Mouse (Mus musculus): ENCODE data around the gene Rac2. TPM values are rescaled to one million over a fixed set of nuclear protein-coding genes. Genes with fewer than 3 reads are reported as not detected.
A peak's percentile ranks its signal among the peaks of the same experiment; 100 is the strongest.

Rac2 gene
- total RNA-seq, 4 experiments from 2014 or later, result 1.1 to 1.3 TPM; not detected in 2

GRCm38 (mm10) chr15:78521892-78522291 is 50.7 kb downstream of the Rac2 start:
- no peak for DNase-seq (ENCODE audit: low spot score in 2 of 2)

- DNase-seq (ENCODE audit: low spot score in 2 of 2), result no peak
These were observed 51.3 kb downstream of the Rac2 start for GRCm38 (mm10) chr15:78521331-78521730.

- peak in 1 of 2 experiments; percentile 53 for DNase-seq (ENCODE audit: low spot score in 2 of 2)
These were observed 52.4 kb downstream of the Rac2 start for GRCm38 (mm10) chr15:78520112-78520715.

- no peak for DNase-seq (ENCODE audit: low spot score in 2 of 2)
These were observed 54.4 kb downstream of the Rac2 start for GRCm38 (mm10) chr15:78518221-78518620.

GRCm38 (mm10) chr15:78515759-78516158 is 56.8 kb downstream of the Rac2 start:
- DNase-seq (ENCODE audit: low spot score in 2 of 2), result no peak

GRCm38 (mm10) chr15:78514393-78515146 is 58.0 kb downstream of the Rac2 start:
- DNase-seq (ENCODE audit: low spot score in 2 of 2), result peak; percentile 60 to 63

GRCm38 (mm10) chr15:78513019-78513418 is 59.6 kb downstream of the Rac2 start:
- DNase-seq (ENCODE audit: low spot score in 2 of 2), result no peak

- DNase-seq (ENCODE audit: low spot score in 2 of 2), result no peak
These were observed 60.6 kb downstream of the Rac2 start for GRCm38 (mm10) chr15:78511951-78512350.

GRCm38 (mm10) chr15:78510736-78511135 is 61.8 kb downstream of the Rac2 start:
- no peak for DNase-seq (ENCODE audit: low spot score in 2 of 2)

- DNase-seq (ENCODE audit: low spot score in 2 of 2), result no peak
These were observed 62.4 kb downstream of the Rac2 start for GRCm38 (mm10) chr15:78510121-78510576.

GRCm38 (mm10) chr15:78509297-78509899 is 63.2 kb downstream of the Rac2 start:
- DNase-seq (ENCODE audit: low spot score in 2 of 2), result no peak

Other genes with a start within 250 kb of the Rac2 start
- under 1 TPM; 0.41 to 0.99 (median 0.81) TPM for gene Csf2rb, start 247.0 kb downstream of the Rac2 start, total RNA-seq (2022)
- not detected for gene Tex33, start 176.9 kb downstream of the Rac2 start, total RNA-seq (2022)
- 10 to 100 TPM; 19.1 to 25.8 (median 22.3) TPM for gene Tst, start 166.9 kb downstream of the Rac2 start, total RNA-seq (2022)
- 10 to 100 TPM; 58.9 to 65.3 (median 59.7) TPM for gene Mpst, start 166.4 kb downstream of the Rac2 start, total RNA-seq (2022)
- 10 to 100 TPM in 1 of 4 experiments, 1 to 10 TPM in 3; 5.9 to 10.3 (median 8.2) TPM for gene Kctd17, start 144.2 kb downstream of the Rac2 start, total RNA-seq (2022)
- under 1 TPM in 1 of 4 experiments, not detected in 3; 0.11 TPM for gene Tmprss6, start 104.1 kb downstream of the Rac2 start, total RNA-seq (2022)
- not detected for gene Il2rb, start 77.5 kb downstream of the Rac2 start, total RNA-seq (2022)
- gene C1qtnf6, start 41.4 kb downstream of the Rac2 start, total RNA-seq (2022), result 1 to 10 TPM in 3 of 4 experiments, under 1 TPM in 1; 0.82 to 2.9 (median 1.6) TPM
- not detected for gene Sstr3, start 28.1 kb downstream of the Rac2 start, total RNA-seq (2022)
- 1 to 10 TPM in 2 of 4 experiments, under 1 TPM in 2; 0.80 to 1.9 (median 1.1) TPM for gene Cyth4, start 24.3 kb upstream of the Rac2 start, total RNA-seq (2022)
- gene Elfn2, start 146.0 kb upstream of the Rac2 start, total RNA-seq (2022), result under 1 TPM in 3 of 4 experiments, not detected in 1; 0.05 to 0.11 (median 0.07) TPM
- gene Mfng, start 200.7 kb upstream of the Rac2 start, total RNA-seq (2022), result 1 to 10 TPM; 2.3 to 3.6 (median 2.7) TPM
- gene Card10, start 230.3 kb upstream of the Rac2 start, total RNA-seq (2022), result 1 to 10 TPM; 3.4 to 6.0 (median 4.4) TPM

Data from gastrocnemius, adult 8-10 months (tissue).